Mouse (Mus musculus): ENCODE results near the gene Gcdh. TPM values are rescaled to one million over a fixed set of nuclear protein-coding genes. Genes with fewer than 3 reads are reported as not detected.

Gene Gcdh
- total RNA-seq (2021): 10 to 100 TPM; 21.1 to 24.1 TPM
- long read RNA-seq, experiment 1, transcript Gcdh-202 (12 exons, 2,114 nt): major isoform, 26 of 31 reads
- long read RNA-seq, experiment 1, partial matches to known transcripts: 2 of 31 reads
- long read RNA-seq, experiment 1, other reads (novel, unspliced or antisense): 2 of 31 reads
- long read RNA-seq, experiment 2, transcript Gcdh-201 (11 exons, 2,167 nt): minor isoform, 7 of 43 reads
- long read RNA-seq, experiment 2, transcript Gcdh-202 (12 exons, 2,114 nt): major isoform, 29 of 43 reads
- long read RNA-seq, experiment 2, partial matches to known transcripts: 6 of 43 reads
- long read RNA-seq, experiment 2, other reads (novel, unspliced or antisense): 1 of 43 reads

GRCm38 (mm10) chr8:84893709-84894134 is at the start of gene Gcdh:
TSS of gene Gcdh (minus strand) at chr8:84893921.
- peak; percentile 76 for DNase-seq

- no peak for DNase-seq
Observed at GRCm38 (mm10) chr8:84937620-84938485, 44.1 kb upstream of the Gcdh start.

GRCm38 (mm10) chr8:84936962-84937546 is 43.3 kb upstream of the Gcdh start, which contains the start of gene Mast1:
TSS of gene Mast1 (minus strand) at chr8:84937359.
- peak; percentile 69 for DNase-seq

- DNase-seq: no peak
Observed at GRCm38 (mm10) chr8:84936041-84936961, 42.6 kb upstream of the Gcdh start.

- no peak for DNase-seq
Observed at GRCm38 (mm10) chr8:84935489-84935888, 41.8 kb upstream of the Gcdh start.

GRCm38 (mm10) chr8:84934860-84935259 is 41.1 kb upstream of the Gcdh start:
- DNase-seq: no peak

- no peak for DNase-seq
Observed at GRCm38 (mm10) chr8:84933767-84934559, 40.2 kb upstream of the Gcdh start.

GRCm38 (mm10) chr8:84930582-84930981 is 36.9 kb upstream of the Gcdh start:
- DNase-seq: no peak

GRCm38 (mm10) chr8:84928456-84929306 is 35.0 kb upstream of the Gcdh start:
- DNase-seq: peak; percentile 74

GRCm38 (mm10) chr8:84927513-84927912 is 33.8 kb upstream of the Gcdh start:
- no peak for DNase-seq

GRCm38 (mm10) chr8:84925557-84925956 is 31.8 kb upstream of the Gcdh start:
- DNase-seq: no peak

GRCm38 (mm10) chr8:84921596-84921995 is 27.9 kb upstream of the Gcdh start:
- DNase-seq: no peak

GRCm38 (mm10) chr8:84918646-84919045 is 24.9 kb upstream of the Gcdh start:
- DNase-seq: no peak

- DNase-seq: no peak
Observed at GRCm38 (mm10) chr8:84917781-84918180, 24.1 kb upstream of the Gcdh start.

- DNase-seq: no peak
Observed at GRCm38 (mm10) chr8:84915269-84915668, 21.5 kb upstream of the Gcdh start.

- DNase-seq: no peak
Observed at GRCm38 (mm10) chr8:84913960-84914359, 20.2 kb upstream of the Gcdh start.

- no peak for DNase-seq
Observed at GRCm38 (mm10) chr8:84913502-84913900, 19.8 kb upstream of the Gcdh start.

- DNase-seq: no peak
Observed at GRCm38 (mm10) chr8:84912895-84913501, 19.3 kb upstream of the Gcdh start.

GRCm38 (mm10) chr8:84912391-84912790 is 18.7 kb upstream of the Gcdh start:
- DNase-seq: no peak
